Mouse (Mus musculus) right cerebral cortex, adult 18-20 months (tissue): ENCODE measurements around the gene Agap1.

Experiments
- DNase-seq: peaks from one replicate; pipeline ENCODE4 v3.0.0; 2022; ENCODE audit warnings: mixed read lengths

The Agap1 gene

GRCm38 (mm10) chr1:89454196-89455123, at the start of gene Agap1:
TSS of gene Agap1 (plus strand) at chr1:89454806.
- DNase-seq = peak; percentile 95

- no peak for DNase-seq
Measured at GRCm38 (mm10) chr1:89405991-89406390, 48.6 kb upstream of the Agap1 start.

DNA sequence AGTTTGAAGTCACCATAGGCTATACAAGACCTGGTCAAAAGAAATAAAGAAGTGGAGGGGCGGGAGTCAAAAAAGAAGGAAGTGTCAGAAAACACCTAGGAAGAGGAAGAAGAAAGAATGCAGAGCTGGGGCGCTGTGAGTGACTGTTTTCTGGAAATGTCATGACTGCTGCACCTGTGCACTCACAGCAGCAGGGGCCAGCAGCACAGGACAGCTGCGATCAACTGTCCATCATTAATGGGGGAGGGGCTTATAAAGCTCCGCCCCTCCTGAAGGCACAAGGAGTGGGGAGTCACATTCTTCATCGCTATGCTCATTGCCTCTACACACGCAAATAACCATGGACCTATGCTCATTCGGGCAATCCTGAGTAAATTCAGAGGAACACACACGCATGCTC, 46.6 kb upstream of the Agap1 start:
- DNase-seq = no peak

DNA sequence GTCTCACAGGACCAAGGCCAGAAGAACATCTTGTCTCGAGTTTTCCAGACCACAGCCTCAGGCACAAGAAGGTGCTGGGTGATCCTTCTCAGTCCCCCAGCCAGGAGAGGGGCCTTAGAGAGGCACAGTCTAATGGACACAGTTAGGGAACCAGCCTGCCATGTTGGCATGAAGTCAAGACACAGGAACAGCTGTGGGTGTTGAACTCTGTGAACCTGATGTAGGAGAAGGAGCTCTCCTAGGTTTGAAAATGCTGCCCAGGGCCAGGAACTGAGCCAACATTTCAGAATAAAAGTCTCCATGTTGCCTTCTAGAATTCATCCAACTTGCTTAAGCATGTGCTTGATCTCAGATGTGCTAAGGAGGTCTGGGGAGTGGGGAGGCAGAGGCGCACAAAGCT, 41.5 kb upstream of the Agap1 start:
- DNase-seq = no peak

- no peak for DNase-seq
Measured at GRCm38 (mm10) chr1:89414563-89414962, 40.0 kb upstream of the Agap1 start.

DNA sequence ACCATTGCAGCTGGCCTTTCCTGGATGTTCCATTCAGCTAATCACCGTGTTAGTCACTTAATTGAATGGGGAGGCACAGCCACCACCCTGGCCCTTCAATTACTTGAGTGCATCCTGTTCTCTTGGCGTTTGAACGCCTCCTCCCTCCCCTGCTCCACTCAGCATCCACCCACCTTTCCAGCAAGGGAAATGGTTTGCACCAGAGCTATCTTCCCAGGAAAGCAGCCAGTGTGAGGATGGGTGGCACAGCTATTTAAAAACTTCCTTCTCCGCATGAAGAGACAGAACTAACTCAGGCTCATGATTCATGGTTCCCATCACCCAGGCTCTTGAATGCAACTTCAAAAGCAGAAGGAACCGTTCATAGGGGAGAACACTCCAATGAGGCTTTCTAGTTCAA, 37.7 kb upstream of the Agap1 start:
- DNase-seq = peak; percentile 87

DNA sequence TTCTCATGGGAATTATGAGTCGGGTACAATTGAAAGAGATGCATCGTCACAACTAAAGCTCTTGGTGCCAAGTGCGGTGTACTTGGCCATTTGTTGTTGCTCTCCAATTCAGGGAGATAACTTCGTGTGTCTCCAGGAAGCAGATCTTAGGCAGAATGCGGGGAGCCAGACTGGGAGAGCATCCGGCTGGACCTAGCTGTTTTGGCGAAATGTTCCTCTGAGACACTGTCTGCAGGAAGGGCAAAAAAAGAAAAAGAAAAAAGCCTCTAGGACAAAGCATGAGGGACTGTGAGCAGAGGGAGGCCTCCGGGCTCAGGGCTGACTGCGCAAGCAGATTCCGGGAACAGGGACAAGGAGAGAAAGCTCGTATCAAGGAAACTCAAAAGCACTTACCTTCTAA, 34.0 kb upstream of the Agap1 start:
- DNase-seq = no peak

- DNase-seq = no peak
Measured at GRCm38 (mm10) chr1:89421401-89421800, 33.2 kb upstream of the Agap1 start.

DNA sequence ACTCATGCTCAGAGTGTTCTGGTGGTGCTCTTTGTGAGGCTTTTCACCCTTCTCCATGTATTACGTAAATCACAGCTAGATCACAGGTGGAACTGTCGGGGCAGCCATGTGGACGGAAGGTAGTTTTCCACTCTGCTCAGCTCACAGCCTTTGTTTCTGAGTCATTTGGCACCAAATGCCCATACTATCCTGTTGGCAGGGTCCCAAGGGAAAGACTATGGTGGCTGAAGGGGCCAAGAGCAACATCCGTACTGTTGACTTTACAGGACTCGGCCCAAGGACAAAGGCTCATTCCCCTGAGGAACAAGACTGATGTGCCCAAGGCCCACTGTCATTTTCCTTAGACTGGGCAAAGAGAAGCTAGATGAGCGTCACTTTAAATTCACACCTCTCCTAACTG, 30.0 kb upstream of the Agap1 start:
- DNase-seq = no peak

DNA sequence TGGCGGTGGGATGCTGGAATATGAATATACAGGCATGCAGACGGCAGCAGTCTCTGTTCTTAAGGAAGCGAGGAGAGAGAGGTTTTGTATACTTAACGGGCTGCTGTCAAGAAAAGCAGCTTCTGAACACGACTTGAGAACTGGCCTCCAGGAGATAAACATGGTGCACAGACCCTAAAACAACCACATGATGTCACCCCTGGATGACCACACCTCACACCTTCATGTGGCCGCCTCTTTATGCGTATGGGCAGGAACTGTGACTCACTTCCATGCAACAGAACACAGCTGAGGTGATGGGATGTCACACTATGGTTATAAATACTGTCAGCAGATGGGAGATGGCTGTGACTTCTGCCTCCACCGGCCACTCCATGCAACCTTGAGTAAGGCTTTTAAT, 28.5 kb upstream of the Agap1 start:
- no peak for DNase-seq

GRCm38 (mm10) chr1:89428671-89429070, 25.9 kb upstream of the Agap1 start:
- no peak for DNase-seq

- peak; percentile 20 for DNase-seq
Measured at GRCm38 (mm10) chr1:89429946-89430640, 24.5 kb upstream of the Agap1 start.

- no peak for DNase-seq
Measured at GRCm38 (mm10) chr1:89439351-89439750, 15.3 kb upstream of the Agap1 start.

GRCm38 (mm10) chr1:89441236-89441897, 13.2 kb upstream of the Agap1 start:
- no peak for DNase-seq

DNA sequence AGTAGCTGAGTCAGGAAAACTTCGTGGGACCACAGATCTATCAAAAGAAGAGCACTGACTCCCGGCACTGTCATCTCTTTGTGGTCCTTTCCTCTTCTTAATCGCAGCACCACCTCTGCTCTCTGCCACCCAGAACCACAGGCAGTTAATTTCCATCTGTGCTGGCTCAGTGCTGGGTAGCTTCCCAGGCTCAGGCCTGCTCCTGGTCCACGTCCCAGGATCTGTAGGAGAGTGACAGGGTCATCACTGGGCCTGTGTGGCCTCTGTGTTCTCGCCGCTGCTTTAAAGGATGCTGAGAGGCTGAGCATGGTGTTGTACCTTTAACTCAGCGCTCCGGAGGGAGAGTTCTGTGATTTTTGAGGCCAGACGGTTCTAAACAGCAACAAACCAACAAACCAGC, 11.1 kb upstream of the Agap1 start:
- DNase-seq = no peak

GRCm38 (mm10) chr1:89444014-89444413, 10.6 kb upstream of the Agap1 start:
- no peak for DNase-seq

DNA sequence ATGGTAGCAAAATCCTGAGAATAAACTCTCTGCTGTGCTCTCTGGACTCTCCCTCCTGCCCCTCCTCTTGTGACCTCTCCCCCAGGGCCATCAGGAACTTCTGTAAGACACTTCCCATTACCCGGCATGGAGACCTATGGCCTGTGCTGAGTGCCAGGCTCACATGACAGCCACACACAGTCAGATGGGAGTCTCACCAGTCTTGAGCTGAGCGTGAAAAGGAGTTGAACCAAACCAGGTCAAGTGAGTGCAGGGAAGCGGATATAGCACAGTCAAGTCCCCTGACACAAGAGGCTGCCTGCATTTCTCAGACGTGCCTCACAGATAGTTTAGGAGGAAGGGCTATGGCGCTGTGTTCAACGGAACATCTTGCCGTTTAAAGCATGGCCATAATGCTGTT, 4.5 kb upstream of the Agap1 start:
- no peak for DNase-seq

GRCm38 (mm10) chr1:89452138-89452537, 2.5 kb upstream of the Agap1 start:
- DNase-seq = no peak

GRCm38 (mm10) chr1:89453666-89454065, 940 bp upstream of the Agap1 start:
- DNase-seq = no peak

- DNase-seq = peak; percentile 59
Measured at GRCm38 (mm10) chr1:89455421-89456091, 950 bp downstream of the Agap1 start.

DNA sequence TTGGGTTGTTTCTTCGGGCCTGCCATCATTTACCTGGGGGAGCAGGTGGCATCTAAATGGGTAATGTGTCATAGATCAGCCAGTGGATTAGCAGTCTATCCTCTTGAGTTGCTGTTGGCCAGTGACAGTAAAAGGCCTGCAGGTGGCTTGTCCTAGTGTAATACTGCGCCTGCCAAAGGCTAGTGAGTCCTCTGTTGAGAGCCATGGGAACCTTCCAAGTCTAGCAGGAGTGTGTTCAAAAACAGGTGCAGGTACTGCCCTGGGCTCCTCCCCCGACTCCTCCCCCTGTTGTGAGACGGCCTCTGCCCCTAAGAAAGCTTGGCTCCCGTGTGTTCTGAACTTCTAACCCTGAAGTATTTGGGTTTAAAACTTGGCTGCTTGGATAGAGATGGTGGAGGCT, 1.9 kb downstream of the Agap1 start:
- no peak for DNase-seq

- DNase-seq = no peak
Measured at GRCm38 (mm10) chr1:89457126-89458031, 2.8 kb downstream of the Agap1 start.
